Mouse (Mus musculus) frontal cortex, adult (tissue): ENCODE measurements around the gene Olfr1417.

Experiments used
- ATAC-seq: cut with Nextera tagmentation; 2 replicates; pipeline ENCODE4 v1.9.2; 2017; ENCODE audit warnings: mild to moderate bottlenecking, moderate library complexity, mixed read lengths; ENCODE audit not compliant: low TSS enrichment

Gene Olfr1417

GRCm38 (mm10) chr19:11810856-11811255 lies 28.2 kb downstream of the Olfr1417 start:
- ATAC-seq: no peak

- peak; percentile 55; the same call in 1 of the 2 replicates for ATAC-seq
Observed at GRCm38 (mm10) chr19:11810003-11810758, 28.8 kb downstream of the Olfr1417 start.

- ATAC-seq: no peak
Observed at GRCm38 (mm10) chr19:11808452-11808851, 30.6 kb downstream of the Olfr1417 start.

GRCm38 (mm10) chr19:11807822-11808221 lies 31.2 kb downstream of the Olfr1417 start:
- no peak for ATAC-seq

GRCm38 (mm10) chr19:11807251-11807650 lies 31.8 kb downstream of the Olfr1417 start:
- ATAC-seq: no peak

- ATAC-seq: no peak
Observed at GRCm38 (mm10) chr19:11804423-11804822, 34.6 kb downstream of the Olfr1417 start.

- ATAC-seq: no peak
Observed at GRCm38 (mm10) chr19:11800531-11801315, 38.3 kb downstream of the Olfr1417 start.

- ATAC-seq: no peak
Observed at GRCm38 (mm10) chr19:11794447-11794846, 44.6 kb downstream of the Olfr1417 start.

GRCm38 (mm10) chr19:11793741-11794359 lies 45.2 kb downstream of the Olfr1417 start:
- no peak for ATAC-seq

- ATAC-seq: no peak
Observed at GRCm38 (mm10) chr19:11791825-11792224, 47.2 kb downstream of the Olfr1417 start.

GRCm38 (mm10) chr19:11788876-11789275 lies 50.1 kb downstream of the Olfr1417 start:
- no peak for ATAC-seq

GRCm38 (mm10) chr19:11787826-11788225 lies 51.2 kb downstream of the Olfr1417 start:
- ATAC-seq: no peak

- no peak for ATAC-seq
Observed at GRCm38 (mm10) chr19:11785409-11786154, 53.4 kb downstream of the Olfr1417 start.

- peak; percentile 78 for ATAC-seq
Observed at GRCm38 (mm10) chr19:11777191-11777865, 61.7 kb downstream of the Olfr1417 start.
